Mouse (Mus musculus): ENCODE data around the gene Ptprn2. TPM values are rescaled to one million over a fixed set of nuclear protein-coding genes. Genes with fewer than 3 reads are reported as not detected.

Gene Ptprn2
- polyA plus RNA-seq, 1 experiment: 0.22 TPM

DNA sequence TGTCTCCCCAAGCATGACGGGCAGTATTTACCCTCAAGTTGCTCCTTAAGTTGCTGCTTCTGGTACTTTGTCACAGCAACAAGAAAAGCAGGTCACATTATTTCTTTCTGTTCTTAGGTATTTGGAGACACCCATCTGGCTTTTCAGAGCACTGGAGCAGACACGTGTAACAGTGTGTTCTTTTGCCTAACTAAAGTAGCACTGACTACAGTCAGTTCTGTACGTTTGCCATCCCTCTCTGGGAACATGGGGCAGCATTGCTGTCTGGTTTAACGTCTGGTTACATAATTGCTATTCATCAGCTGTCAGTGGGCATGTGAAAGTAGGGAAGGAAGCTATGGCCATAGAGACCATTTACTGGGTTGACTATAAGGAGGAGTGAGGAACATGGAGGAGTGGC is 736.4 kb downstream of the Ptprn2 start:
- H3K27me3 ChIP-seq (ENCODE audit: control insufficient read depth, insufficient read depth, insufficient read length): no peaks in the 10 kb centered on the region
- H3K4me2 ChIP-seq (ENCODE audit: low read depth): no peak overlapping the region
- no peaks in the 10 kb centered on the region for H3K79me2 ChIP-seq (ENCODE audit: control insufficient read depth, insufficient read depth)
- H3ac ChIP-seq (ENCODE audit: control insufficient read depth, insufficient read length): no peak overlapping the region
- no peaks in the 10 kb centered on the region for H3K36me3 ChIP-seq (ENCODE audit: control insufficient read depth, insufficient read depth)
- TF ChIP-seq TCF3 (IDR thresholded peaks at IDR 0.05; ENCODE audit: insufficient read length, low read depth) (no peak), POLR2A (IDR thresholded peaks at IDR 0.05; ENCODE audit: insufficient read length, low read depth) (no peak), E2F4 (IDR thresholded peaks at IDR 0.05; ENCODE audit: insufficient read depth) (no peak), MYOD1 (IDR thresholded peaks at IDR 0.05; ENCODE audit: control insufficient read depth in 1 of 3, insufficient read length in 2 of 3, low read depth in 2 of 3) (no peak), CEBPB (IDR thresholded peaks at IDR 0.05; ENCODE audit: insufficient read depth, poor library complexity, severe bottlenecking) (no peak), SRF (IDR thresholded peaks at IDR 0.05; ENCODE audit: control insufficient read depth, insufficient read length, low read depth) (no peak), REST (IDR thresholded peaks at IDR 0.05; ENCODE audit: insufficient read depth, insufficient read length) (no peak), MYOG (IDR thresholded peaks at IDR 0.05; ENCODE audit: control insufficient read depth in 1 of 3, insufficient read depth in 1 of 3, insufficient read length in 2 of 3, low read depth in 2 of 3) (no peak), MAX (IDR thresholded peaks at IDR 0.05; ENCODE audit: low read depth) (no peak), USF1 (IDR thresholded peaks at IDR 0.05; ENCODE audit: low read depth) (no peak), TCF12 (IDR thresholded peaks at IDR 0.05; ENCODE audit: insufficient read depth, poor library complexity, severe bottlenecking) (no peak), POLR2AphosphoS2 (IDR thresholded peaks at IDR 0.05; ENCODE audit: insufficient read length, low read depth) (no peak)
- H3K4me3 ChIP-seq: no peak overlapping the region

DNA sequence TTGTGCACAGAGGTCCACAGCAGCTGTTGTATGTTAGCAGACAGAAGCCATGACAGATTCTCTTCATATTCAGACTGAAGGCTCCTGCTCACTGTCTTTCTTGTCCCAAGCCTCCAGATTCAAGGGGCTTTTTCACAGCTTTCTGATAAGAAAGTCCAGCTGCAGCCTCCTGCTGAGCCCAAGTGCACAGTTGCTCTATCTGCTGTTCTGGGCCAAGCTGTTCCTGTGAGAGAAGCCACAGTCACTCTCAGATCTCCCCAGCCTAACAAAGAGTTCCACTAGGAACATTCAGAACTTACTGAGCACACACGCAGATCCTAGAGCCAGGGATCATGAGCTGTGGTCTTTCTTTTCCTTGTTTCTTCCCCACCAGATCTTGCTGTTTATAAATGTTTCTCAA is 738.5 kb downstream of the Ptprn2 start:
- TF ChIP-seq USF1 (IDR thresholded peaks at IDR 0.05; ENCODE audit: low read depth): no peak
- no peak for TF ChIP-seq POLR2AphosphoS2 (IDR thresholded peaks at IDR 0.05; ENCODE audit: insufficient read length, low read depth)
- no peak for TF ChIP-seq POLR2A (IDR thresholded peaks at IDR 0.05; ENCODE audit: insufficient read length, low read depth)
- TF ChIP-seq SRF (IDR thresholded peaks at IDR 0.05; ENCODE audit: control insufficient read depth, insufficient read length, low read depth): no peak
- TF ChIP-seq MYOD1 (IDR thresholded peaks at IDR 0.05; ENCODE audit: control insufficient read depth in 1 of 3, insufficient read length in 2 of 3, low read depth in 2 of 3): no peak
- TF ChIP-seq CEBPB (IDR thresholded peaks at IDR 0.05; ENCODE audit: insufficient read depth, poor library complexity, severe bottlenecking): no peak
- TF ChIP-seq TCF3 (IDR thresholded peaks at IDR 0.05; ENCODE audit: insufficient read length, low read depth): no peak
- no peak for TF ChIP-seq MAX (IDR thresholded peaks at IDR 0.05; ENCODE audit: low read depth)
- TF ChIP-seq E2F4 (IDR thresholded peaks at IDR 0.05; ENCODE audit: insufficient read depth): no peak
- TF ChIP-seq MYOG (IDR thresholded peaks at IDR 0.05; ENCODE audit: control insufficient read depth in 1 of 3, insufficient read depth in 1 of 3, insufficient read length in 2 of 3, low read depth in 2 of 3): no peak
- TF ChIP-seq REST (IDR thresholded peaks at IDR 0.05; ENCODE audit: insufficient read depth, insufficient read length): no peak
- no peak for TF ChIP-seq TCF12 (IDR thresholded peaks at IDR 0.05; ENCODE audit: insufficient read depth, poor library complexity, severe bottlenecking)

DNA sequence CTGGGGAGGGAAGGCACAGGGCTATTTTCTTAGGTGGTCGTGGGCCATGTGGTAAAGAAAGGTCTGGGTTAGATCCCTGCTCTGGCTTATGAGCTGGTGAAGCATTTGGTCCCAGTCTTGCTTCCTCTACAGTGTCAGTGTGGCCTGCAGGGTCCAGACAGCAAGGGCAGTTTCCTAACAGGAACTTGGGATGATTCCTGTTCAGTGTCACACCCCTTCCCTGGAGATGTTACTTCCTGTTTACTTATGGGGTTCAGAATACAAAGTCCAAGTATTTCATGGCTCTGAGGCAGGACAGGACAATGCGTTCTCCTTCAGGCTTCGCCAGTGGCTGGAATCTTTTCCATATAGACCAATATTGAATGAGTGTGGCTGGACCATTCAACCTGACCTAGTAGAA is 741.7 kb downstream of the Ptprn2 start:
- Histone ChIP-seq H3ac (ENCODE audit: control insufficient read depth, insufficient read length) (no peak overlapping the region), H3K4me2 (ENCODE audit: low read depth) (no peak overlapping the region), H3K79me2 (ENCODE audit: control insufficient read depth, insufficient read depth) (no peaks in the 10 kb centered on the region), H3K36me3 (ENCODE audit: control insufficient read depth, insufficient read depth) (no peaks in the 10 kb centered on the region), H3K27me3 (ENCODE audit: control insufficient read depth, insufficient read depth, insufficient read length) (no peaks in the 10 kb centered on the region), H3K4me3 (no peak overlapping the region)
- no peak for TF ChIP-seq TCF3 (IDR thresholded peaks at IDR 0.05; ENCODE audit: insufficient read length, low read depth)
- TF ChIP-seq SRF (IDR thresholded peaks at IDR 0.05; ENCODE audit: control insufficient read depth, insufficient read length, low read depth): no peak
- no peak for TF ChIP-seq REST (IDR thresholded peaks at IDR 0.05; ENCODE audit: insufficient read depth, insufficient read length)
- TF ChIP-seq E2F4 (IDR thresholded peaks at IDR 0.05; ENCODE audit: insufficient read depth): no peak
- TF ChIP-seq MYOG (IDR thresholded peaks at IDR 0.05; ENCODE audit: control insufficient read depth in 1 of 3, insufficient read depth in 1 of 3, insufficient read length in 2 of 3, low read depth in 2 of 3): no peak
- no peak for TF ChIP-seq TCF12 (IDR thresholded peaks at IDR 0.05; ENCODE audit: insufficient read depth, poor library complexity, severe bottlenecking)
- no peak for TF ChIP-seq MYOD1 (IDR thresholded peaks at IDR 0.05; ENCODE audit: control insufficient read depth in 1 of 3, insufficient read length in 2 of 3, low read depth in 2 of 3)
- no peak for TF ChIP-seq POLR2A (IDR thresholded peaks at IDR 0.05; ENCODE audit: insufficient read length, low read depth)
- no peak for TF ChIP-seq CEBPB (IDR thresholded peaks at IDR 0.05; ENCODE audit: insufficient read depth, poor library complexity, severe bottlenecking)
- no peak for TF ChIP-seq USF1 (IDR thresholded peaks at IDR 0.05; ENCODE audit: low read depth)
- TF ChIP-seq POLR2AphosphoS2 (IDR thresholded peaks at IDR 0.05; ENCODE audit: insufficient read length, low read depth): no peak
- no peak for TF ChIP-seq MAX (IDR thresholded peaks at IDR 0.05; ENCODE audit: low read depth)

More for the DNA sequence above, 738.5 kb downstream of the Ptprn2 start:
- Histone ChIP-seq H3K79me2 (ENCODE audit: control insufficient read depth, insufficient read depth) (no peaks in the 10 kb centered on the region), H3K4me3 (no peak overlapping the region), H3K27me3 (ENCODE audit: control insufficient read depth, insufficient read depth, insufficient read length) (no peaks in the 10 kb centered on the region), H3ac (ENCODE audit: control insufficient read depth, insufficient read length) (no peak overlapping the region), H3K36me3 (ENCODE audit: control insufficient read depth, insufficient read depth) (no peaks in the 10 kb centered on the region), H3K4me2 (ENCODE audit: low read depth) (no peak overlapping the region)

DNA sequence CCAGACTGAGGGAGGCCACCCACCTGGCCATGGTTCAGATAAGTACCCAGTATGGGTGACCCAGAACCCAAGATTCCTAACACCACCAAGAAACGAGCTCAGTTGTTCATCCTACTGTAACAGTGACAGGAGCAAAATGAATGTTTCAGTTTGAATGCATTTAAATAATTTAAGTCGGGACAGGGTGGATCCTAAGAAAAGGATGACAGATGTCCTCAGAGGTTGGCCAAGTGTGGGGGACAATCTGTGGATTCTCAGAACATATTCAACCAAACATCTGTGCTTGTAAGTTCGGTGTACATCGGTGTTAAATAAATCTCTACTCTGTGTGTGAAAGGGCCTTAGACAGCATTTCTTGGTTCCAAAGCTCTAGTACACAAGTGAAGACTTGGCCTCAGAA is 743.9 kb downstream of the Ptprn2 start:
- TF ChIP-seq MYOD1 (IDR thresholded peaks at IDR 0.05; ENCODE audit: control insufficient read depth in 1 of 3, insufficient read length in 2 of 3, low read depth in 2 of 3): no peak
- Histone ChIP-seq H3K4me3 (no peak overlapping the region), H3K4me2 (ENCODE audit: low read depth) (no peak overlapping the region), H3K27me3 (ENCODE audit: control insufficient read depth, insufficient read depth, insufficient read length) (no peaks in the 10 kb centered on the region), H3K79me2 (ENCODE audit: control insufficient read depth, insufficient read depth) (no peaks in the 10 kb centered on the region), H3ac (ENCODE audit: control insufficient read depth, insufficient read length) (no peak overlapping the region), H3K36me3 (ENCODE audit: control insufficient read depth, insufficient read depth) (no peaks in the 10 kb centered on the region)

DNA sequence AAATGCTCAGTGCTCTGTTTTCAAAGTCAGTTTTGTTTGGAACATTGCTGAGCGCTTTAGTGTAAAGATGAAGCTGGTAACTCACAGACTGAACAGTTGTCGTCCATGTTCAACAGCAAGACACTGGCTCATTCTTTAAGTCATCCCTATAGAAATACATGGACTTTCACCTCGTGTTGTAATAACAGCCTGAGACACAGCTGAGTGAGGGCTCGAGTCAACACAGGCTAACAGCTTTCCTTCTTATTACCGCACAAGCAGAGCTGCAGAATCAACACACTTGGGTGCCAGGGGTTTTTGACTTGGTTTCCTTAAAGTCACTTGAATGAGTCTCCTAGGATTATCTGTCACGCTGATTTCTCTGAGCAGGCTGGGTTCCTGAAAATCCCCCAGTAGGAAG is 744.8 kb downstream of the Ptprn2 start:
- no peaks in the 10 kb centered on the region for H3K79me2 ChIP-seq (ENCODE audit: control insufficient read depth, insufficient read depth)
- no peak overlapping the region for H3K4me3 ChIP-seq
- H3K4me2 ChIP-seq (ENCODE audit: low read depth): no peak overlapping the region
- TF ChIP-seq REST (IDR thresholded peaks at IDR 0.05; ENCODE audit: insufficient read depth, insufficient read length): no peak
- no peak for TF ChIP-seq USF1 (IDR thresholded peaks at IDR 0.05; ENCODE audit: low read depth)
- no peak for TF ChIP-seq POLR2A (IDR thresholded peaks at IDR 0.05; ENCODE audit: insufficient read length, low read depth)
- TF ChIP-seq POLR2AphosphoS2 (IDR thresholded peaks at IDR 0.05; ENCODE audit: insufficient read length, low read depth): no peak
- TF ChIP-seq CEBPB (IDR thresholded peaks at IDR 0.05; ENCODE audit: insufficient read depth, poor library complexity, severe bottlenecking): no peak
- no peak for TF ChIP-seq MYOD1 (IDR thresholded peaks at IDR 0.05; ENCODE audit: control insufficient read depth in 1 of 3, insufficient read length in 2 of 3, low read depth in 2 of 3)
- no peak for TF ChIP-seq MAX (IDR thresholded peaks at IDR 0.05; ENCODE audit: low read depth)
- TF ChIP-seq E2F4 (IDR thresholded peaks at IDR 0.05; ENCODE audit: insufficient read depth): no peak
- TF ChIP-seq TCF3 (IDR thresholded peaks at IDR 0.05; ENCODE audit: insufficient read length, low read depth): no peak
- TF ChIP-seq TCF12 (IDR thresholded peaks at IDR 0.05; ENCODE audit: insufficient read depth, poor library complexity, severe bottlenecking): no peak
- TF ChIP-seq MYOG (IDR thresholded peaks at IDR 0.05; ENCODE audit: control insufficient read depth in 1 of 3, insufficient read depth in 1 of 3, insufficient read length in 2 of 3, low read depth in 2 of 3): no peak
- no peaks in the 10 kb centered on the region for H3K36me3 ChIP-seq (ENCODE audit: control insufficient read depth, insufficient read depth)
- no peaks in the 10 kb centered on the region for H3K27me3 ChIP-seq (ENCODE audit: control insufficient read depth, insufficient read depth, insufficient read length)
- no peak overlapping the region for H3ac ChIP-seq (ENCODE audit: control insufficient read depth, insufficient read length)
